Mouse (Mus musculus) embryonic facial prominence, embryonic 11.5 days (tissue): ENCODE measurements at regions not wholly inside any gene's neighbourhood (a gene's known extent, or its start where the extent isn't known, plus 50 kb on each side); places are given as distances from the start of the nearest gene placed in this dataset.
"Not testable (repeated sequence)": the region's sequence is repeated elsewhere in the genome, so short reads cannot be mapped to it uniquely, and the experiment has no call there.

Source experiments
- ATAC-seq: fragments of 200-750 bp; cut with Nextera tagmentation; replicated peaks from 2 replicates; pipeline ENCODE4 v1.8.0; 2017; ENCODE audit warnings: low read depth; ENCODE audit not compliant: insufficient number of reproducible peaks, low FRiP score, low TSS enrichment
- DNase-seq: peaks from one replicate; pipeline ENCODE4 v3.0.0-alpha.2; 2015; ENCODE audit warnings: low spot score
- H3K27ac ChIP-seq: fragments of 300-500 bp; sonication (generic); replicated peaks from 2 replicates; pipeline ENCODE4 v1.5.1; 2014; ENCODE audit warnings: mild to moderate bottlenecking, low read depth, low read length, control low read depth
- H3K27me3 ChIP-seq: fragments of 300-500 bp; sonication (generic); 2 replicates; pipeline ENCODE4 v1.6.1; 2014; ENCODE audit warnings: mild to moderate bottlenecking, low read length, moderate library complexity, mixed read lengths; ENCODE audit not compliant: control insufficient read depth, insufficient read depth
- H3K36me3 ChIP-seq: fragments of 300-500 bp; sonication (generic); replicated peaks from 2 replicates; pipeline ENCODE4 v1.6.1; 2014; ENCODE audit warnings: low read depth, mild to moderate bottlenecking, low read length, moderate library complexity, mixed read lengths; ENCODE audit not compliant: control insufficient read depth, insufficient read depth
- H3K4me1 ChIP-seq: fragments of 300-500 bp; sonication (generic); 2 replicates; pipeline ENCODE4 v1.6.1; 2014; ENCODE audit warnings: low read length, mixed read lengths; ENCODE audit not compliant: control insufficient read depth, insufficient read depth
- H3K4me2 ChIP-seq: fragments of 300-500 bp; sonication (generic); 2 replicates; pipeline ENCODE4 v1.6.1; 2014; ENCODE audit warnings: low read depth, mild to moderate bottlenecking, control low read depth, low read length, moderate library complexity
- H3K4me3 ChIP-seq: fragments of 300-500 bp; sonication (generic); 2 replicates; pipeline ENCODE4 v1.5.1; 2014; ENCODE audit warnings: low read depth, low read length, control low read depth
- H3K9ac ChIP-seq: fragments of 300-500 bp; sonication (generic); replicated peaks from 2 replicates; pipeline ENCODE4 v1.6.1; 2014; ENCODE audit warnings: mild to moderate bottlenecking, control low read depth, low read length
- H3K9me3 ChIP-seq: fragments of 300-500 bp; sonication (generic); replicated peaks from 2 replicates; pipeline ENCODE4 v1.6.1; 2016; ENCODE audit warnings: mild to moderate bottlenecking, low read length, inconsistent platforms, mixed read lengths; ENCODE audit not compliant: control insufficient read depth
- WGBS: fragments of 180-500 bp; shearing (Covaris S2); extraction: QIAGEN DNeasy Blood & Tissue Kit; methylation state at CpG from one replicate; pipeline ENCODE4 v1.1.7; 2014; 5-methylcytosine and 5-hydroxymethylcytosine counted together

- Histone ChIP-seq H3K9ac (no peak overlapping the region), H3K36me3 (no peaks in the 10 kb centered on the region), H3K27me3 (no peaks in the 10 kb centered on the region), H3K9me3 (no peaks in the 10 kb centered on the region), H3K4me3 (no peak overlapping the region), H3K4me2 (no peak overlapping the region), H3K27ac (no peak overlapping the region), H3K4me1 (no peaks in the 10 kb centered on the region)
- WGBS: 83% methylated on average over 9 of the region's 9 CpGs
- DNase-seq (no peak), ATAC-seq (no peak)
Observed at GRCm38 (mm10) chr2:39338832-39339649, 112.8 kb upstream of the Ppp6c start.

- no peak for ATAC-seq
- 86% methylated on average over 1 of the region's 1 CpGs for WGBS
- no peaks in the 10 kb centered on the region for H3K27me3 ChIP-seq
- no peak overlapping the region for H3K4me2 ChIP-seq
- H3K9ac ChIP-seq: no peak overlapping the region
- no peaks in the 10 kb centered on the region for H3K36me3 ChIP-seq
- H3K27ac ChIP-seq: no peak overlapping the region
- no peaks in the 10 kb centered on the region for H3K9me3 ChIP-seq
- H3K4me3 ChIP-seq: no peak overlapping the region
- H3K4me1 ChIP-seq: no peaks in the 10 kb centered on the region
- no peak for DNase-seq
Observed at GRCm38 (mm10) chr2:39337524-39337923, 111.3 kb upstream of the Ppp6c start.

GRCm38 (mm10) chr2:39325715-39326493 lies 99.7 kb upstream of the Ppp6c start:
- ATAC-seq (no peak), DNase-seq (no peak)
- Histone ChIP-seq H3K4me2 (no peak overlapping the region), H3K27ac (no peak overlapping the region), H3K27me3 (no peaks in the 10 kb centered on the region), H3K4me1 (no peaks in the 10 kb centered on the region), H3K4me3 (no peak overlapping the region), H3K9ac (no peak overlapping the region), H3K36me3 (no peaks in the 10 kb centered on the region), H3K9me3 (no peaks in the 10 kb centered on the region)
- WGBS: 66% methylated on average over 9 of the region's 9 CpGs

GRCm38 (mm10) chr2:39325122-39325521 lies 98.9 kb upstream of the Ppp6c start:
- WGBS: 81% methylated on average over 3 of the region's 3 CpGs
- H3K9ac ChIP-seq, H3K9me3 ChIP-seq, H3K27me3 ChIP-seq, H3K4me2 ChIP-seq, DNase-seq, H3K4me1 ChIP-seq, H3K36me3 ChIP-seq, H3K4me3 ChIP-seq, ATAC-seq, H3K27ac ChIP-seq: not testable (repeated sequence)

- DNase-seq: no peak
- Histone ChIP-seq H3K36me3 (no peaks in the 10 kb centered on the region), H3K4me3 (no peak overlapping the region), H3K27me3 (no peaks in the 10 kb centered on the region), H3K9me3 (no peaks in the 10 kb centered on the region), H3K9ac (no peak overlapping the region), H3K4me1 (no peaks in the 10 kb centered on the region), H3K27ac (no peak overlapping the region), H3K4me2 (no peak overlapping the region)
- no peak for ATAC-seq
- WGBS: 80% methylated on average over 2 of the region's 2 CpGs
Observed at GRCm38 (mm10) chr2:39299798-39300382, 73.6 kb upstream of the Ppp6c start.

GRCm38 (mm10) chr2:39299290-39299689 lies 73.0 kb upstream of the Ppp6c start:
- no peak for DNase-seq

GRCm38 (mm10) chr2:39295435-39295834 lies 69.2 kb upstream of the Ppp6c start:
- no peaks in the 10 kb centered on the region for H3K36me3 ChIP-seq
- H3K4me2 ChIP-seq: no peak overlapping the region
- H3K9me3 ChIP-seq: no peaks in the 10 kb centered on the region
- no peak for DNase-seq
- ATAC-seq: no peak
- no peaks in the 10 kb centered on the region for H3K27me3 ChIP-seq
- H3K4me3 ChIP-seq: no peak overlapping the region
- WGBS: 77% methylated on average over 1 of the region's 1 CpGs
- no peak overlapping the region for H3K27ac ChIP-seq
- no peak overlapping the region for H3K9ac ChIP-seq
- no peaks in the 10 kb centered on the region for H3K4me1 ChIP-seq

More at GRCm38 (mm10) chr2:39299290-39299689, 73.0 kb upstream of the Ppp6c start:
- ATAC-seq: no peak
- no peak overlapping the region for H3K9ac ChIP-seq
- no peaks in the 10 kb centered on the region for H3K9me3 ChIP-seq
- no peak overlapping the region for H3K4me3 ChIP-seq
- WGBS: 60% methylated on average over 1 of the region's 1 CpGs
- no peak overlapping the region for H3K4me2 ChIP-seq
- H3K36me3 ChIP-seq: no peaks in the 10 kb centered on the region
- no peak overlapping the region for H3K27ac ChIP-seq
- no peaks in the 10 kb centered on the region for H3K27me3 ChIP-seq
- H3K4me1 ChIP-seq: no peaks in the 10 kb centered on the region

- ATAC-seq: no peak
- H3K27me3 ChIP-seq: no peaks in the 10 kb centered on the region
- H3K36me3 ChIP-seq: no peaks in the 10 kb centered on the region
- H3K27ac ChIP-seq: no peak overlapping the region
- no peak for DNase-seq
- WGBS: 55% methylated on average over 1 of the region's 1 CpGs
- no peaks in the 10 kb centered on the region for H3K4me1 ChIP-seq
- H3K9ac ChIP-seq: no peak overlapping the region
- no peaks in the 10 kb centered on the region for H3K9me3 ChIP-seq
- H3K4me3 ChIP-seq: no peak overlapping the region
- no peak overlapping the region for H3K4me2 ChIP-seq
Observed at GRCm38 (mm10) chr2:39278218-39278617, 52.0 kb upstream of the Ppp6c start.
